Mouse (Mus musculus) activated CD4-positive, CD25-positive, alpha-beta regulatory T cell (primary cell): Measurements from ENCODE around the gene Spint4. TPM values are rescaled to one million over a fixed set of nuclear protein-coding genes. Genes with fewer than 3 reads are reported as not detected.

Experiments
- polyA plus RNA-seq, 2 experiments: library from polyadenylated mRNA; unstranded; fragments of 100-300 nt; shearing (Covaris generic); gene quantifications; one replicate each; pipeline ENCODE4 v1.2.1; 2017

Gene Spint4
- not detected for polyA plus RNA-seq

DNA sequence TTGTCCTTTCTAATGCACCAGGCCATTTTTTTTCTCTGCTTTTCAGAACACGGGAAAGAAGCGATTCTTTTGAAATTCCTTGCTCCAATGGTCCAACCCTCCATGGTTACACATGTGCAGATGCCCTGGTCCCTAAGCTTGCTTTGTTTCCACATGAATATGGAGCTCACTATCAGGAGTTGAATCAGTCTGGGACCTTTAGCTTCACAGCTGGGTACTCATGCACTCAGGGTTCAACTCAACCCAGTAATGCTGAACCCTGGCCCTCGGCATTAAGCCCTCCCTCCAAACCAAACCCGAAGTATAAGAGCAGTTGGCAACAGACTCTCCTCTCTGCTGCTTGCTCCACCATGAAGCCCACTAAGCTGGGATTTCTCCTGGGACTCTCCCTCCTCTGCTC, at the start of gene Spint4:
Gene Spint4, plus strand, starts transcription at position 301 of the 400 bp plus-strand sequence.

DNA sequence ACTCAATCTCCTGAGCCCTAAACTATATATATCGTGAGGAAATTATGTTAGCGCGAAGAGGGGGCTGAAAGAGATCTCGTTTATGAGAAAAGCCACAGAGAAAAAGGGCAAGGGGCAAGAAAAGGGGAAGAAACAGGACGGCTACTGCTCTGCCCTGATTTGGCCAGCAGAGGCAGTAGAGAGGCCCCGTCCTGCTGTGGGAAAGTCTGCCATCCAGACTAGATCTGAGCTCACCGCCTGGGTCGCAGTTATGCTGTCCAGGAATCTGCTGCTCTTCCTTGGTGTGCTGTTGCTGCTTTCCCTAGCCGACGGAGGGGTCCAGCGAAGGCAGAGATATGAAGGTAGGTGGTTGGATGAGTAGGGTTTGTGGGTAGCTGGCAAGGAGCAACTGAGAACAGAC, 42.4 kb upstream of the Spint4 start, which contains the start of gene Wfdc10:
Gene Wfdc10, plus strand, starts transcription at position 189 of the 400 bp plus-strand sequence.

DNA sequence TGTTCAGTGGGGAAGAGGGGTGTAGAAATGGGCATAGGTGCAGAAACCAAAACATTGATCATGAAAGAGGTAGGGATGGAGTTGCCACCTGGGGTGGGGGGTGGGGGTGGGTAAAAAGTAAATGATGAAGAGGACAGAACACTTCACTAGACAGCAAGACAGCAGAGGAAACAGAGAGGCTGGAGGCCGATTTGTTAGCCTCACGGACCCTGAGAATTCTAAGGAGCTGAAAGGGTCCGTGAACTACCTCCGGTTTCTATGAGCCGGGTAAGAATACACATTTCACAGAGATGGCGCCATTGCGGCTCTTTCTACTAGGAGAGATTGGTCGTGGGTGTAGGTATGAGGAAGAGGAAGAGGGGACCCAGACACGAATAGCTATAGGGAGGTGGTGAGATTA, 41.8 kb upstream of the Spint4 start, which contains the start of gene Wfdc9:
Gene Wfdc9, minus strand, starts transcription at position 101 of the 400 bp plus-strand sequence.

DNA sequence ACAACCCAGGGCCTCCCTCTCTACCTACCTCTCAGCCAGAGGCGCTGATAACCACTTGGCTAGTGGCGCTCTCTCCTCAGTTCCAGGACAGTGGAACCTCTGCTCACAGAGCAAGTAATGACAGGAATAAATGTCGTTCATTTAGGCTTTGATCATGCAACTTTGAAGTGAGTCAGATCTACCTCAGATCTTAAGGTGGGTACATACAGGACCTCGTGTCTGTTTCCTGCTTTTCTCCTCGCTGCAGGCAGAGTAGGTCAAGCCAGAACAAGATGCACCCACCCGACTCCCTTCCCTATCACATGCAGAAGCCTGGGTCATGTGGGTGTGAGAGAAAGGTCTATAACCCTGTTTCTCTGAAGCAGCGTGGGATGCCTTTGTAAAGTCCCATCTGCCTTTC, 24.3 kb upstream of the Spint4 start, which contains the start of gene Wfdc11:
Gene Wfdc11, minus strand, starts transcription at position 101 of the 400 bp plus-strand sequence.

DNA sequence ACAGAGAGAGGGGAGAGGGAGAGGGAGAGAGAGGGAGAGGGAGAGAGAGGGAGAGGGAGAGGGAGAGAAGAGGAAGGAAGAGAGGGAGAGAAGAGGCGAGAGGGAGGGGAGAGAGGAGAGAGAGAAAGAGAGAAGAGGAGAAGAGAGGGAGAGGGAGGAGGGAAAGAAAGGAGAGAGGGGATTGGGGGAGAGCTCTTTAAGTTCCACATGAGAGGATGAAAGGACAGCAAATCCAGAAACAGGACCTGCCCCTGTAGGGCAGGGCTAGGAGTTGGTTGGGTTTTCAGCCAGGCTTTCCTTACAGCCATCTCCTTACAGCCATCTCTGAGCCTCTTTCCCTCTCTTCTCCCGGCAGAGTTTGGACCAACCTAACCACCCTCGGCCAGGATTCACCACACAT, 13.5 kb upstream of the Spint4 start, which contains the start of gene Wfdc13:
Gene Wfdc13, plus strand, starts transcription at position 301 of the 400 bp plus-strand sequence.

GRCm38 (mm10) chr2:164715005-164715404, 16.7 kb downstream of the Spint4 start, which contains the start of gene Spint5:
TSS of gene Spint5 (plus strand) at chr2:164715305.

GRCm38 (mm10) chr2:164745843-164746479, 47.7 kb downstream of the Spint4 start, which contains the start of the genes Wfdc3 and Dnttip1:
TSS of gene Wfdc3 (minus strand) at chr2:164745931.
TSS of gene Dnttip1 (plus strand) at chr2:164745983.

Other genes starting within 250 kb of the Spint4 start
- 100 to 1,000 TPM; 109 to 126 TPM for gene Sys1, start 241.5 kb upstream of the Spint4 start, polyA plus RNA-seq
- 10 to 100 TPM; 11.8 to 17.1 TPM for gene Gm20458, start 237.5 kb upstream of the Spint4 start, polyA plus RNA-seq
- gene Trp53tg5, start 224.8 kb upstream of the Spint4 start, polyA plus RNA-seq = under 1 TPM in 1 of 2 experiments, not detected in 1; 0.24 TPM
- 1 to 10 TPM; 3.5 to 4.9 TPM for gene Dbndd2, start 212.4 kb upstream of the Spint4 start, polyA plus RNA-seq
- 10 to 100 TPM; 32.7 to 39.1 TPM for gene Pigt, start 201.0 kb upstream of the Spint4 start, polyA plus RNA-seq
- gene Wfdc2, start 136.1 kb upstream of the Spint4 start, polyA plus RNA-seq = 1 to 10 TPM in 1 of 2 experiments, under 1 TPM in 1; 0.43 to 1.1 TPM
- not detected for gene Spint3, start 125.0 kb upstream of the Spint4 start, polyA plus RNA-seq
- not detected for gene Wfdc6a, start 113.1 kb upstream of the Spint4 start, polyA plus RNA-seq
- not detected for gene Eppin, start 104.9 kb upstream of the Spint4 start, polyA plus RNA-seq
- under 1 TPM in 1 of 2 experiments, not detected in 1; 0.28 TPM for gene Wfdc6b, start 85.0 kb upstream of the Spint4 start, polyA plus RNA-seq
- gene Wfdc8, start 84.9 kb upstream of the Spint4 start, polyA plus RNA-seq = under 1 TPM in 1 of 2 experiments, not detected in 1; 0.12 TPM
- not detected for gene Wfdc16, start 59.7 kb upstream of the Spint4 start, polyA plus RNA-seq
- gene Wfdc10, start 42.5 kb upstream of the Spint4 start, polyA plus RNA-seq = not detected
- gene Wfdc9, start 41.9 kb upstream of the Spint4 start, polyA plus RNA-seq = not detected
- gene Wfdc11, start 24.4 kb upstream of the Spint4 start, polyA plus RNA-seq = not detected
- not detected for gene Wfdc13, start 13.4 kb upstream of the Spint4 start, polyA plus RNA-seq
- not detected for gene Spint5, start 16.8 kb downstream of the Spint4 start, polyA plus RNA-seq
- gene Wfdc3, start 47.4 kb downstream of the Spint4 start, polyA plus RNA-seq = under 1 TPM in 1 of 2 experiments, not detected in 1; 0.49 TPM
- gene Dnttip1, start 47.5 kb downstream of the Spint4 start, polyA plus RNA-seq = 10 to 100 TPM; 64.6 to 68.8 TPM
- gene Ube2c, start 71.4 kb downstream of the Spint4 start, polyA plus RNA-seq = 10 to 100 TPM; 20.3 to 34.2 TPM
- not detected for gene Tnnc2, start 81.5 kb downstream of the Spint4 start, polyA plus RNA-seq
- 10 to 100 TPM in 1 of 2 experiments, 1 to 10 TPM in 1; 7.8 to 11.3 TPM for gene Snx21, start 87.3 kb downstream of the Spint4 start, polyA plus RNA-seq
- 10 to 100 TPM; 43.0 to 44.5 TPM for gene Acot8, start 106.4 kb downstream of the Spint4 start, polyA plus RNA-seq
- 1 to 10 TPM; 4.5 to 9.6 TPM for gene Zswim3, start 106.6 kb downstream of the Spint4 start, polyA plus RNA-seq
- gene Zswim1, start 124.2 kb downstream of the Spint4 start, polyA plus RNA-seq = 10 to 100 TPM; 16.1 to 16.4 TPM
- gene Spata25, start 130.0 kb downstream of the Spint4 start, polyA plus RNA-seq = under 1 TPM in 1 of 2 experiments, not detected in 1; 0.67 TPM
- 100 to 1,000 TPM; 220 to 295 TPM for gene Ctsa, start 134.4 kb downstream of the Spint4 start, polyA plus RNA-seq
- 1 to 10 TPM; 1.6 to 2.6 TPM for gene Neurl2, start 135.0 kb downstream of the Spint4 start, polyA plus RNA-seq
- gene Pltp, start 159.2 kb downstream of the Spint4 start, polyA plus RNA-seq = 1 to 10 TPM; 2.9 to 7.1 TPM
- 100 to 1,000 TPM; 130 to 134 TPM for gene Pcif1, start 180.8 kb downstream of the Spint4 start, polyA plus RNA-seq
- 10 to 100 TPM; 21.9 to 32.6 TPM for gene Zfp335, start 213.3 kb downstream of the Spint4 start, polyA plus RNA-seq
- 10 to 100 TPM in 1 of 2 experiments, 1 to 10 TPM in 1; 1.6 to 46.3 TPM for gene Mmp9, start 242.3 kb downstream of the Spint4 start, polyA plus RNA-seq